ENCODE assay signal across 26 mouse cellular contexts in the genomic region with DNA sequence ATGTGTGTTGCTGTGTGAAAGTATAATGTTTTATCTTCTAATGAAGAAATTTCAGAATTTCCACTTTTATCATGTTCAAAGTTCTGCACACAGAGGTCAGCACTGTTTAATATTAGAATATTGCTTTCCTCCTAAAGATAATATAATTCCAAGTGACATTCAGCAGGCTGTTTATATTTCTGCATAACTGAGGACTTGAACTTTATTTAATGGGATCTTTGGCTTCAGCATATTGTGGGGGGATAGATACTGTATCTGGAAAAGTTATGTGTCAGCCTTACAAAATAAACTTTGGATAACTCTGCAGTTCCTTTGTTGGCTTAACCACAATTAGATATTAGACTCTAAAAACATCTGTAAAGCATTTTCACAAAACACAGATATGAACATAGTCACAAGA. TPM values are rescaled to one million over a fixed set of nuclear protein-coding genes. Genes with fewer than 3 reads are reported as not detected.
"Had no signal": no experiment of that assay in that cellular context is flagged by ENCODE, and none has a peak within 500 bp of the region (broad histone marks: within the 10 kb centered on the region; RNA-seq: fewer than 3 reads in every experiment).

No protein-coding gene starts in this region.

- H3K27me3 ChIP-seq: limb, embryonic 13.5 days; neural tube, embryonic 12.5 days; neural tube, embryonic 15.5 days had no signal

- H3K4me3 ChIP-seq: limb, embryonic 13.5 days; megakaryocyte, embryonic 14.5 days; midbrain, embryonic 10.5 days; neural tube, embryonic 12.5 days; neural tube, embryonic 15.5 days had no signal

- H3K27ac ChIP-seq: limb, embryonic 13.5 days; liver, embryonic 14.5 days; midbrain, embryonic 10.5 days; neural tube, embryonic 12.5 days; neural tube, embryonic 15.5 days had no signal

- H3K9me3 ChIP-seq: limb, embryonic 13.5 days; megakaryocyte, embryonic 14.5 days; midbrain, embryonic 10.5 days; neural tube, embryonic 12.5 days; neural tube, embryonic 15.5 days had no signal

- H3K4me2 ChIP-seq: limb, embryonic 13.5 days; liver, embryonic 11.5 days; neural tube, embryonic 12.5 days; neural tube, embryonic 15.5 days had no signal

- ATAC-seq: liver, postnatal 0 days had no signal

- H3K9ac ChIP-seq: limb, embryonic 13.5 days; liver, embryonic 14.5 days; liver, postnatal 0 days; neural tube, embryonic 12.5 days; neural tube, embryonic 15.5 days had no signal

- H3K36me3 ChIP-seq: limb, embryonic 13.5 days; midbrain, embryonic 10.5 days; neural tube, embryonic 12.5 days; neural tube, embryonic 15.5 days had no signal

- H3K4me1 ChIP-seq: limb, embryonic 13.5 days; neural tube, embryonic 12.5 days; neural tube, embryonic 15.5 days had no signal

- DNase-seq: kidney, adult 2 months; kidney, postnatal 10 days; kidney, postnatal 36 days; left cerebral cortex, postnatal 4 days; liver, postnatal 0 days; lung, postnatal 10 days; midbrain, embryonic 14.5 days; right cerebral cortex, adult 18-20 months; right cerebral cortex, postnatal 14 days; right cerebral cortex, postnatal 4 days; thymus, adult 2 months; thymus, postnatal 14 days; thymus, postnatal 4 days had no signal

RNA-seq across cellular contexts. Expression of gene Cd200r3, which starts 40.6 kb away (rescaled TPM):
- total RNA-seq: layer of hippocampus, adult 18-20 months; left cerebral cortex, adult 8-10 months; left cerebral cortex, postnatal 14 days; midbrain, postnatal 0 days had no signal
- polyA plus RNA-seq: intestine, embryonic 14.5 days; kidney, embryonic 14.5 days; midbrain, embryonic 10.5 days; midbrain, embryonic 14.5 days; midbrain, postnatal 0 days; neural tube, embryonic 12.5 days had no signal
